Mouse (Mus musculus): ENCODE data around the gene Slc17a8. TPM values are rescaled to one million over a fixed set of nuclear protein-coding genes. Genes with fewer than 3 reads are reported as not detected.
"Not testable (repeated sequence)": the region's sequence is repeated elsewhere in the genome, so short reads cannot be mapped to it uniquely, and the experiment has no call there.

The Slc17a8 gene
- polyA plus RNA-seq, 1 experiment from 2014 or later: 0.09 TPM

GRCm38 (mm10) chr10:89553855-89554254 is 67.2 kb downstream of the Slc17a8 start:
- H3K9ac ChIP-seq; H3K27me3 ChIP-seq (replicated peaks); H3K4me3 ChIP-seq; H3K27ac ChIP-seq (replicated peaks); H3K4me2 ChIP-seq; H3K4me1 ChIP-seq; ATAC-seq (ENCODE audit: extremely low read depth, insufficient number of reproducible peaks, low FRiP score, low TSS enrichment); H3K36me3 ChIP-seq; H3K9me3 ChIP-seq: not testable (repeated sequence)
- 81% methylated on average over 7 of the region's 7 CpGs for WGBS

DNA sequence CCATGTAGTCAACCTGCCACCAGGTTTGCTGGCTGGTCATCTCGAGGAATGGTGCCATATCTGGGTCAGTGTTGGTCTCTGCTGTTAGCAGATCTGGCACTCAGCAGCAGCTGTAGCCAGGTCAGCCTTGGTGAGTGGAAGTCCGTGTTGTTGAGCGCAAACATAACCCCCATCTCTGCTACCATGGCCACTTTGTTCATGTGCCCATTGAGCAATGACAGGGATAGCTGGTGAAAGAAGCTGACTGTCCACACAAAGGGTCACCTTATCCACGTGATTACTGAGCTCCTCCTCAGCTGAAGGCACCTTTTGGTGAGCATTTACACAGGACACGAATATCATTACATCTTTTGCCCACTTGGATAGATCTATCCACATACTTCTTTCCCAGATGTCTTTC is 68.0 kb downstream of the Slc17a8 start:
- Histone ChIP-seq H3K4me2 (no peak overlapping the region), H3K4me3 (no peak overlapping the region), H3K27ac (replicated peaks) (no peak overlapping the region), H3K4me1 (0 out of 2 replicates have a peak, but pooled peaks cover under 1% of the 10 kb centered on the region), H3K9ac (no peak overlapping the region), H3K9me3 (no peaks in the 10 kb centered on the region), H3K27me3 (replicated peaks) (no peaks in the 10 kb centered on the region), H3K36me3 (no peaks in the 10 kb centered on the region)
- WGBS: 72% methylated on average over 5 of the region's 5 CpGs
- ATAC-seq (ENCODE audit: extremely low read depth, insufficient number of reproducible peaks, low FRiP score, low TSS enrichment): no peak

DNA sequence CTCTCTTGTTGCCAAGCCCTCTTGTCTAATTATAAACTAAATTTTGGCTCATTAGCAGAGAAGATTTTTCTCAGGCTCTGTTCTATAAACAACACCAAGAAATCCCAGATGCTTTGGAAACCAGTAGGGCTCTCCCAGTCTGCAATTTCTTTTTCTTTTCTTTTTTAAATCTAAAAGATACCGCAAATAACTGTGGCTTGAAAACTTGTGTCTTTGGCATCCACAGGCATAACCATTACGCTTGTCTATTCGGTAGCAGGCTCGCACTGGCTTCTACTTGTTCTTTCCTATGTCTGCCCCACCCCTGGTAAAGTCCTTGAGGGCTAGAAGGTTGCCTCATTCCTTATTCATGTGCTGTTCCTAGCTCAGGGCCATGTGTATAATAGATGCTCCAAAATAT is 69.4 kb downstream of the Slc17a8 start:
- Histone ChIP-seq H3K27me3 (replicated peaks) (no peaks in the 10 kb centered on the region), H3K9ac (no peak overlapping the region), H3K36me3 (no peaks in the 10 kb centered on the region), H3K27ac (replicated peaks) (no peak overlapping the region), H3K4me2 (no peak overlapping the region), H3K4me1 (peaks cover 13% of the 10 kb centered on the region), H3K9me3 (no peaks in the 10 kb centered on the region), H3K4me3 (no peak overlapping the region)
- no peak for ATAC-seq (ENCODE audit: extremely low read depth, insufficient number of reproducible peaks, low FRiP score, low TSS enrichment)
- WGBS: 89% methylated on average over 4 of the region's 4 CpGs

DNA sequence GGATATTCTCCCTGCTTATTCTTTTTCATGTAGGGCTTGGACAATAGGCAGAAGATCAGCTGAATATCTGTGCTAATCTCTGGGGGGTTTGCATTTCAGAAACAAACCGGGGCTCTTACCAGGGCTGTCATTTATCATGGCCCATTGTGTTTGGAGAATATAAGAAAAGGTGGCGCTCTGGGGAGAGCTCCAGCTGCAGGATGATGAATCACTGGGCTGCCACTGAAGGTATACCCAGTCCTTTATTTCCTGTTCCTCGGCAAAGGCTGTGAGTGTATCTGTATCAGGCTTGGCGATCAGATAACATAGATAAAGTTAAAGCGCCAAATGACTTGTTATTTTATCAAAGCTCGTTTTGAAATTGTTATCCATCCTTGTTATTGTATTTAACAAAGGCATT is 73.0 kb downstream of the Slc17a8 start:
- Histone ChIP-seq H3K4me2 (no peak overlapping the region), H3K4me3 (no peak overlapping the region), H3K27me3 (replicated peaks) (no peaks in the 10 kb centered on the region), H3K4me1 (peaks cover 27% of the 10 kb centered on the region), H3K9ac (no peak overlapping the region), H3K9me3 (no peaks in the 10 kb centered on the region), H3K27ac (replicated peaks) (no peak overlapping the region), H3K36me3 (no peaks in the 10 kb centered on the region)
- WGBS: 41% methylated on average over 6 of the region's 6 CpGs
- no peak for ATAC-seq (ENCODE audit: extremely low read depth, insufficient number of reproducible peaks, low FRiP score, low TSS enrichment)

DNA sequence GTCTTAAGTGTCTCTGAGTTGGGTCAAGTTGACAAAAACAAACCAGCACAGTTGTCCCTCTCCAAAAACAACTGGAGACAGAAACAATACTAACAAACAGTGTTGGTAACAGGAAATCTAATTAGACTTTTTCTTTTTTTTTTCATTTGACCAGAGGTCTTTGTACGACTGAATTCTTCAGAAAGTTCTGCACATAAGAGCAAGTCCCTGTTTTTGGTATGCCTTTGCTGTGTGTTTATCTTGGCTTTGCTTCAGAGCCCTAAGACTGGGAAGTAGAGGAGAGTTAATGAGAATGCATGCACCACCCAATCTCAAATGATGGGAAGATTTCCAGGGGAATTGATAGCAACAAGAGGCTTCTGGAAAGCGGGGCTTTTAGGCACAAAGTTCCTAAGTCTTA is 74.1 kb downstream of the Slc17a8 start:
- 0 out of 2 replicates have a peak, but pooled peaks cover 3% of the 10 kb centered on the region for H3K9me3 ChIP-seq
- H3K27ac ChIP-seq (replicated peaks): no peak overlapping the region
- no peak overlapping the region for H3K4me3 ChIP-seq
- no peaks in the 10 kb centered on the region for H3K36me3 ChIP-seq
- H3K9ac ChIP-seq: no peak overlapping the region
- no peak overlapping the region for H3K4me2 ChIP-seq
- H3K4me1 ChIP-seq: peaks cover 27% of the 10 kb centered on the region
- no peaks in the 10 kb centered on the region for H3K27me3 ChIP-seq (replicated peaks)
- 48% methylated on average over 2 of the region's 2 CpGs for WGBS
- no peak for ATAC-seq (ENCODE audit: extremely low read depth, insufficient number of reproducible peaks, low FRiP score, low TSS enrichment)

DNA sequence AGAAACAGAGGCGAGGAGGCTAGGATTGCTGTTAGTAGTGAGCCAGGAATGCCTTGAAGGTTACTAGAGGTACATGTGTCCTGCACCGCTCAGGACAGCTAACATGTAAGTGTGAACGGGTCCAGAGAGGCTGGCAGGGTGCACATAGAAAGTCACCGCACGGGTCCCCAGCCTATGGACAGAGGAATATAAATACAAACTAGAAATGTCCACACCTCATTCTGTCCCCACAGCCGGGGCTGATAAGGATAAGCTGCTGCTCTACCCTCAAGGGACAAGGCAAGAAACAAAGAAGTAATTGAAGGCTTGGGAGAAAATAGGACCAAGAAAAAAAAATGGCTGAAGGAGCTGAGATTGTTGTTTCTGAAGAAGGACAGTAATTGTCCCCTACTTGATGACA is 77.2 kb downstream of the Slc17a8 start:
- Histone ChIP-seq H3K4me1 (peaks cover 27% of the 10 kb centered on the region), H3K9ac (no peak overlapping the region), H3K36me3 (no peaks in the 10 kb centered on the region), H3K27me3 (replicated peaks) (no peaks in the 10 kb centered on the region), H3K27ac (replicated peaks) (no peak overlapping the region), H3K4me3 (no peak overlapping the region), H3K9me3 (0 out of 2 replicates have a peak, but pooled peaks cover 3% of the 10 kb centered on the region), H3K4me2 (0 out of 2 replicates have a peak overlapping the region, but pooled peaks have one; percentile 7)
- WGBS: 22% methylated on average over 6 of the region's 6 CpGs
- ATAC-seq (ENCODE audit: extremely low read depth, insufficient number of reproducible peaks, low FRiP score, low TSS enrichment): no peak; the same call in 1 of the 2 replicates

GRCm38 (mm10) chr10:89542321-89542720 is 78.7 kb downstream of the Slc17a8 start:
- WGBS: 81% methylated on average over 3 of the region's 3 CpGs

GRCm38 (mm10) chr10:89532929-89533727 is 87.9 kb downstream of the Slc17a8 start, which contains the start of gene Nr1h4:
Nr1h4 (minus strand) TSS chr10:89533585.
- Histone ChIP-seq H3K36me3 (no peaks in the 10 kb centered on the region), H3K27ac (replicated peaks) (peak within 1 kb of the TSS; percentile 61), H3K4me1 (peaks cover 48% of the 10 kb centered on the region), H3K9me3 (no peaks in the 10 kb centered on the region), H3K4me2 (peak within 1 kb of the TSS; percentile 43), H3K9ac (peak within 1 kb of the TSS; percentile 45), H3K27me3 (replicated peaks) (no peaks in the 10 kb centered on the region), H3K4me3 (peak within 1 kb of the TSS; percentile 18)
- WGBS: 48% methylated on average over 17 of the region's 17 CpGs
- ATAC-seq (ENCODE audit: extremely low read depth, insufficient number of reproducible peaks, low FRiP score, low TSS enrichment): no peak

More at GRCm38 (mm10) chr10:89542321-89542720, 78.7 kb downstream of the Slc17a8 start:
- H3K4me1 ChIP-seq: peaks cover 20% of the 10 kb centered on the region
- no peaks in the 10 kb centered on the region for H3K27me3 ChIP-seq (replicated peaks)
- H3K9me3 ChIP-seq: 0 out of 2 replicates have a peak, but pooled peaks cover 3% of the 10 kb centered on the region
- H3K9ac ChIP-seq: no peak overlapping the region
- no peak for ATAC-seq (ENCODE audit: extremely low read depth, insufficient number of reproducible peaks, low FRiP score, low TSS enrichment)
- no peaks in the 10 kb centered on the region for H3K36me3 ChIP-seq
- no peak overlapping the region for H3K4me2 ChIP-seq
- H3K4me3 ChIP-seq: no peak overlapping the region
- no peak overlapping the region for H3K27ac ChIP-seq (replicated peaks)

DNA sequence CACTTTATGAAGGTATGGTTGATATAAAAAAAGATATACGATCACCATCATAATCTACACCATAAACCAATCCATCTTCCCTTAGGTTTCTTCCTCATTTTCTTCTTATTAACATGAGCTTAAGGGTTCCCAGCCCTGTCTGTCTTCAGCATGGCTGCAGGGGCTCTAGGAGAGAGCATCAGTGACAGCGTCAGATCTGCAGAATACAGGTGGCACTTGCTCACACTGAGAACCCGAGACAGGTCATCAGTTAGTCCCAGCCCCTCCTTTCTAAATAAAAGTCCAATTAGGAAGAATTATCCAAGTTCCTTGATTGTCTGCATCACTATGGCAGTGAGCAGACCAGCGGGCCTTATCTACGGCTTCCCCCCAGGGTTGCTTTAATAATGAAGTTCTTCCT is 88.6 kb downstream of the Slc17a8 start:
- peak overlapping the region; percentile 43 for H3K4me2 ChIP-seq
- no peak overlapping the region for H3K9ac ChIP-seq
- peaks cover 50% of the 10 kb centered on the region for H3K4me1 ChIP-seq
- H3K9me3 ChIP-seq: no peaks in the 10 kb centered on the region
- ATAC-seq (ENCODE audit: extremely low read depth, insufficient number of reproducible peaks, low FRiP score, low TSS enrichment): no peak
- WGBS: 70% methylated on average over 5 of the region's 5 CpGs
- no peaks in the 10 kb centered on the region for H3K27me3 ChIP-seq (replicated peaks)
- peak overlapping the region; percentile 37; the same call in 1 of the 2 replicates for H3K27ac ChIP-seq (replicated peaks)
- H3K4me3 ChIP-seq: peak overlapping the region; percentile 18
- no peaks in the 10 kb centered on the region for H3K36me3 ChIP-seq

- H3K36me3 ChIP-seq: no peaks in the 10 kb centered on the region
- no peak overlapping the region for H3K4me3 ChIP-seq
- H3K27ac ChIP-seq (replicated peaks): peak overlapping the region; percentile 68; the same call in 1 of the 2 replicates
- peak overlapping the region; percentile 43; the same call in 1 of the 2 replicates for H3K4me2 ChIP-seq
- no peak for ATAC-seq (ENCODE audit: extremely low read depth, insufficient number of reproducible peaks, low FRiP score, low TSS enrichment)
- peaks cover 54% of the 10 kb centered on the region for H3K4me1 ChIP-seq
- no peaks in the 10 kb centered on the region for H3K9me3 ChIP-seq
- H3K9ac ChIP-seq: no peak overlapping the region
- 74% methylated on average over 2 of the region's 2 CpGs for WGBS
- H3K27me3 ChIP-seq (replicated peaks): no peaks in the 10 kb centered on the region
Measured at GRCm38 (mm10) chr10:89531976-89532375, 89.1 kb downstream of the Slc17a8 start.

DNA sequence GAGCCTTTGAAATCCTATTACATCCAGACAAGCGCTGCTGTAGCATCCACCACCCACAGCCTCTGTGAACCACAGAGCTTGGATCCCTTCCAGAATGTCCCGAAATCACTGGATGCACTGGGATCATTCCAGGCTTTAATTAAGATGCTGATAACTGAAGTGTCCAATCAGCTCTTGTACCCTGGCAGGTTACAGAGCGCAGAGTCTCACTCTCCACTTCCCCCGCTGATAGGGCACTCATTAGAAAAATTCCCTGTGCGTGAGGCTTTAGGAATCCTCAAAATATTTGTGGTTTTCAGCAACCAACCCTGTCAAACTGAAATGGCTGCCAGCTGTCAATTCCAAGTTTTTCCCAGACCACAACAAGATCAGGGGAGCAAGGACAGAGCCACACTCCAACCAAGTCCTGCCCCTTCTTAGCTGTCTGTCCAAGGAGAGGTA is 89.8 kb downstream of the Slc17a8 start:
- peak overlapping the region; percentile 7; the same call in 1 of the 2 replicates for H3K4me2 ChIP-seq
- peak overlapping the region; percentile 75 for H3K27ac ChIP-seq (replicated peaks)
- H3K36me3 ChIP-seq: no peaks in the 10 kb centered on the region
- no peak overlapping the region for H3K9ac ChIP-seq
- H3K4me3 ChIP-seq: no peak overlapping the region
- H3K4me1 ChIP-seq: peaks cover 60% of the 10 kb centered on the region
- peak; percentile 65; the same call in 1 of the 2 replicates for ATAC-seq (ENCODE audit: extremely low read depth, insufficient number of reproducible peaks, low FRiP score, low TSS enrichment)
- WGBS: 10% methylated on average over 5 of the region's 5 CpGs
- H3K27me3 ChIP-seq (replicated peaks): no peaks in the 10 kb centered on the region
- no peaks in the 10 kb centered on the region for H3K9me3 ChIP-seq
